Mouse (Mus musculus) embryonic facial prominence, embryonic 11.5 days (tissue): ENCODE measurements around the gene Rab31. TPM values are rescaled to one million over a fixed set of nuclear protein-coding genes. Genes with fewer than 3 reads are reported as not detected.

ENCODE experiments used
- ATAC-seq: fragments of 200-750 bp; cut with Nextera tagmentation; replicated peaks from 2 replicates; pipeline ENCODE4 v1.8.0; 2017; ENCODE audit warnings: low read depth; ENCODE audit not compliant: insufficient number of reproducible peaks, low FRiP score, low TSS enrichment
- DNase-seq: peaks from one replicate; pipeline ENCODE4 v3.0.0-alpha.2; 2015; ENCODE audit warnings: low spot score
- H3K27ac ChIP-seq: fragments of 300-500 bp; sonication (generic); replicated peaks from 2 replicates; pipeline ENCODE4 v1.5.1; 2014; ENCODE audit warnings: mild to moderate bottlenecking, low read depth, low read length, control low read depth
- H3K27me3 ChIP-seq: fragments of 300-500 bp; sonication (generic); 2 replicates; pipeline ENCODE4 v1.6.1; 2014; ENCODE audit warnings: mild to moderate bottlenecking, low read length, moderate library complexity, mixed read lengths; ENCODE audit not compliant: control insufficient read depth, insufficient read depth
- H3K36me3 ChIP-seq: fragments of 300-500 bp; sonication (generic); replicated peaks from 2 replicates; pipeline ENCODE4 v1.6.1; 2014; ENCODE audit warnings: low read depth, mild to moderate bottlenecking, low read length, moderate library complexity, mixed read lengths; ENCODE audit not compliant: control insufficient read depth, insufficient read depth
- H3K4me1 ChIP-seq: fragments of 300-500 bp; sonication (generic); 2 replicates; pipeline ENCODE4 v1.6.1; 2014; ENCODE audit warnings: low read length, mixed read lengths; ENCODE audit not compliant: control insufficient read depth, insufficient read depth
- H3K4me2 ChIP-seq: fragments of 300-500 bp; sonication (generic); 2 replicates; pipeline ENCODE4 v1.6.1; 2014; ENCODE audit warnings: low read depth, mild to moderate bottlenecking, control low read depth, low read length, moderate library complexity
- H3K4me3 ChIP-seq: fragments of 300-500 bp; sonication (generic); 2 replicates; pipeline ENCODE4 v1.5.1; 2014; ENCODE audit warnings: low read depth, low read length, control low read depth
- H3K9ac ChIP-seq: fragments of 300-500 bp; sonication (generic); replicated peaks from 2 replicates; pipeline ENCODE4 v1.6.1; 2014; ENCODE audit warnings: mild to moderate bottlenecking, control low read depth, low read length
- H3K9me3 ChIP-seq: fragments of 300-500 bp; sonication (generic); replicated peaks from 2 replicates; pipeline ENCODE4 v1.6.1; 2016; ENCODE audit warnings: mild to moderate bottlenecking, low read length, inconsistent platforms, mixed read lengths; ENCODE audit not compliant: control insufficient read depth
- WGBS: fragments of 180-500 bp; shearing (Covaris S2); extraction: QIAGEN DNeasy Blood & Tissue Kit; methylation state at CpG from one replicate; pipeline ENCODE4 v1.1.7; 2014; 5-methylcytosine and 5-hydroxymethylcytosine counted together
- polyA plus RNA-seq: library from polyadenylated mRNA; unstranded; fragments of >200 nt; fragmentation: Nextera tagmentation; extraction: Ambion mirVana; gene quantifications from 2 replicates; pipeline ENCODE4 v1.2.1, GENCODE M21; 2014

The Rab31 gene
- polyA plus RNA-seq, 1 experiment from 2014 or later = 80.5 TPM

DNA sequence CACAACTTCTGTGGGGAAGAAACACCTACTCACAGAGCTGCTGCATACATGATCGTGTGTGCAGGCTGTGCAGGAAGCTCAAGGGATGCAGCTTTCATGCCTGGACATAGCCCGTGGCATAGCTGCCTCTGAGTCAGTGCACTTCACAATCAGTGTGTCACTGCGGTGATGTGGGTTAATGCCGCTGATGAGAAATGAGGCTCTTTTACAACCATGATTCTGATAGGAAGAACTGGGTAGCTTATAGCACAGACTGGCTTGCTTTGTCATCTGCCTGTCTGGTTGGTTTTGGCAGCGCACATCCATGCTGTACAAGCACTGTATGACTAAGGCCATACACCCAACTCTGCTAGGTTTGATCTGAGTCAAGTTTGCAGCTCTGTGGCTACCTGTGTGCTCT lies 52.7 kb downstream of the Rab31 start:
- 88% methylated on average over 5 of the region's 5 CpGs for WGBS
- Histone ChIP-seq H3K4me1 (no peaks in the 10 kb centered on the region), H3K4me3 (no peak overlapping the region), H3K27ac (no peak overlapping the region), H3K9ac (no peak overlapping the region), H3K36me3 (peaks cover 2% of the 10 kb centered on the region; the same call in 1 of the 2 replicates), H3K27me3 (no peaks in the 10 kb centered on the region), H3K9me3 (no peaks in the 10 kb centered on the region), H3K4me2 (no peak overlapping the region)
- no peak for ATAC-seq
- no peak for DNase-seq

GRCm38 (mm10) chr17:65718578-65718977 lies 54.0 kb downstream of the Rab31 start:
- no peak overlapping the region for H3K9ac ChIP-seq
- no peak for ATAC-seq
- peaks cover 2% of the 10 kb centered on the region; the same call in 1 of the 2 replicates for H3K36me3 ChIP-seq
- no peaks in the 10 kb centered on the region for H3K9me3 ChIP-seq
- no peaks in the 10 kb centered on the region for H3K27me3 ChIP-seq
- DNase-seq = no peak
- no peak overlapping the region for H3K4me3 ChIP-seq
- H3K4me2 ChIP-seq = no peak overlapping the region
- H3K27ac ChIP-seq = no peak overlapping the region
- 91% methylated on average over 2 of the region's 2 CpGs for WGBS
- H3K4me1 ChIP-seq = no peaks in the 10 kb centered on the region

DNA sequence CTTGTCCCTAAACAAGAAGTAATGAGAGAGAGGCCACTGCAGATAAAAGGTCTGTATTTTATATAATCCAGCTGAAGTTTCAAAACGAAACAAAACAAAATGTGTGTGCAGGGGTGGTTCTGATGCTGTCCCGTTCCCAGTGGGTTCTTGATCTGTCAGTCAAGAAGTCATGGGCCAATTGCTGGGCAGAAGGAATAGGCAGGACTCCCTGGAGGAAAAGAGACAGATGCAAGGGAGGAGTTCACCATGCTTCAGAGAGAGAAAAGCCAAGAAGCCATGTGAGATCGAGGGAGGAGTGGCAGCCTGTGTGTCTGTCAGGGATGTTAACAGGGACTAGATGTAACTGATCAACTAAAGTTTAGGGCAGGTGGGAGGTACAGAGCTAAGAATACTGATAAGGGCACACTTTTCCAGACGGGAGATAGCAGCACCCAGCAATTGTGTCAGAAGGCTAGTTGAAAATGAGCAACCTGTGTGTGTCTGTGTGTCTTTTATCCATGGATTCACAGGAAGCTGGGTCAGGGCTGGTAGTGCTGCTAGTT lies 54.8 kb downstream of the Rab31 start:
- 84% methylated on average over 4 of the region's 4 CpGs for WGBS
- ATAC-seq (no peak), DNase-seq (no peak)
- Histone ChIP-seq H3K4me3 (no peak overlapping the region), H3K9ac (no peak overlapping the region), H3K4me2 (no peak overlapping the region), H3K4me1 (no peaks in the 10 kb centered on the region), H3K9me3 (no peaks in the 10 kb centered on the region; the same call in 1 of the 2 replicates), H3K27me3 (no peaks in the 10 kb centered on the region), H3K27ac (no peak overlapping the region), H3K36me3 (peaks cover 2% of the 10 kb centered on the region; the same call in 1 of the 2 replicates)

DNA sequence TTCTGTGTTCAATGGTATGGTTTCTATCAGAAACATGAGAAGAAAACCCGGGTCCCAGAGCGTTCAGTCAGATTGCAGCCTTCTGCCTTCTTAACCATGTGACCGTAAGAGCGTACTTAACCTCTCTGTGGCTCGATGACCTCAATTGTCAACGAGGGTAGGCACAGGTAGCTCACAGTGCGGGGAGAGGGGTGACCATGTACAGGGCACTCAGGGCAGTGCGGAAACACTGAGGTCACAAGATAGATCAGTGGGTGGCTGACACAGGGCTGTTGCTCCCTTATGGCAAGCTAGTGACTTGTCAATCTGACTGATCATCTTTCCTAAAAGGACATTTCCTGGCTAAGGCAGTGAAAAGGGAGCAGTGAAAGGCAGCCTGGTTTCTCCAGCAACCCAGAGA lies 58.5 kb downstream of the Rab31 start:
- no peak for ATAC-seq
- Histone ChIP-seq H3K27me3 (no peaks in the 10 kb centered on the region), H3K4me3 (no peak overlapping the region), H3K9me3 (peaks cover 5% of the 10 kb centered on the region), H3K4me2 (no peak overlapping the region), H3K9ac (no peak overlapping the region), H3K27ac (no peak overlapping the region), H3K4me1 (no peaks in the 10 kb centered on the region), H3K36me3 (no peaks in the 10 kb centered on the region)
- 74% methylated on average over 8 of the region's 8 CpGs for WGBS
- DNase-seq = no peak

GRCm38 (mm10) chr17:65712861-65713535 lies 59.6 kb downstream of the Rab31 start:
- 94% methylated on average over 13 of the region's 13 CpGs for WGBS
- ATAC-seq (no peak), DNase-seq (no peak)
- peaks cover 5% of the 10 kb centered on the region for H3K9me3 ChIP-seq
- no peak overlapping the region for H3K4me2 ChIP-seq
- H3K4me3 ChIP-seq = no peak overlapping the region
- H3K36me3 ChIP-seq = no peaks in the 10 kb centered on the region
- no peak overlapping the region for H3K9ac ChIP-seq
- no peaks in the 10 kb centered on the region for H3K4me1 ChIP-seq
- H3K27me3 ChIP-seq = no peaks in the 10 kb centered on the region
- H3K27ac ChIP-seq = no peak overlapping the region

GRCm38 (mm10) chr17:65711779-65712178 lies 60.8 kb downstream of the Rab31 start:
- no peak overlapping the region for H3K4me3 ChIP-seq
- H3K9me3 ChIP-seq = peaks cover 5% of the 10 kb centered on the region
- H3K36me3 ChIP-seq = no peaks in the 10 kb centered on the region
- ATAC-seq (no peak), DNase-seq (no peak)
- H3K9ac ChIP-seq = no peak overlapping the region
- H3K27me3 ChIP-seq = no peaks in the 10 kb centered on the region
- H3K4me1 ChIP-seq = no peaks in the 10 kb centered on the region
- no peak overlapping the region for H3K27ac ChIP-seq
- WGBS = 93% methylated on average over 5 of the region's 5 CpGs
- no peak overlapping the region for H3K4me2 ChIP-seq

- 92% methylated on average over 11 of the region's 11 CpGs for WGBS
- Histone ChIP-seq H3K36me3 (no peaks in the 10 kb centered on the region), H3K27me3 (no peaks in the 10 kb centered on the region), H3K27ac (no peak overlapping the region), H3K4me2 (no peak overlapping the region), H3K9ac (no peak overlapping the region), H3K9me3 (peaks cover 5% of the 10 kb centered on the region), H3K4me3 (no peak overlapping the region), H3K4me1 (no peaks in the 10 kb centered on the region)
- DNase-seq (no peak), ATAC-seq (no peak)
These were observed 62.0 kb downstream of the Rab31 start for GRCm38 (mm10) chr17:65710576-65710975.

- H3K9ac ChIP-seq = no peak overlapping the region
- H3K27ac ChIP-seq = no peak overlapping the region
- ATAC-seq (no peak), DNase-seq (peak; percentile 21)
- H3K4me1 ChIP-seq = no peaks in the 10 kb centered on the region
- no peak overlapping the region for H3K4me3 ChIP-seq
- 83% methylated on average over 5 of the region's 5 CpGs for WGBS
- no peaks in the 10 kb centered on the region for H3K27me3 ChIP-seq
- no peaks in the 10 kb centered on the region for H3K9me3 ChIP-seq
- H3K4me2 ChIP-seq = no peak overlapping the region
- H3K36me3 ChIP-seq = no peaks in the 10 kb centered on the region
These were observed 66.3 kb downstream of the Rab31 start for GRCm38 (mm10) chr17:65706220-65706619.
